Mouse (Mus musculus): ENCODE results near the gene Oaf.

DNA sequence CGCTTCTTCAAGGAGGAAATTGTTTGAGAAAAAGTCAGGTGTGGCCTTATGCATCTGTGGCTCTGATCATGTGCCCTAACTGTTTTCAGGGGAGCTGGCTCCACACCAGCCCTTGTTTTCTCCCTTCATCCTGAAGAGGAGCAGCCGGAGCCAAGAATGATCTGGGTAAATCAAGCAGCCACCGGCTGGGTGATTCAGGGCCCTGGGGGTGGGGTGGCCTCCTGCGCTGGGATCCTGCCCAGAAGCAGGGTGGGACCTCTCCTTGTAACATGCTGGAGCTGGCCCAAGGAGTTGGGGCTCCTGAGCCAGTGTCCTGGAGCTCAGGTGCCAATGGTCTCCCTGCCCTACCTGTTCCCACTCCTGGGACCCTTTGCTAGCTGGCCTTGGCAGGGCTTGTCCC, 45.6 kb upstream of the Oaf start:
- TF ChIP-seq CTCF (conservative IDR thresholded peaks at IDR 0.05; ENCODE audit: low read length) (no peak), POU5F1 (IDR thresholded peaks at IDR 0.05; ENCODE audit: borderline replicate concordance, low read length) (no peak)

Measured in E14TG2a.4 (cell line).